Mouse (Mus musculus) megakaryocyte, embryonic 14.5 days (primary cell): Measurements from ENCODE around the gene Ly6g5b.

Experiments used
- FLI1 ChIP-seq: IDR thresholded peaks from 2 replicates; pipeline ENCODE4 v1.6.1; 2012; ENCODE audit warnings: low read length, inconsistent platforms, mixed read lengths
- GATA1 ChIP-seq: IDR thresholded peaks from 3 replicates; pipeline ENCODE4 v1.6.1; 2012; ENCODE audit warnings: mixed read lengths, low read length, inconsistent platforms, borderline replicate concordance

DNA sequence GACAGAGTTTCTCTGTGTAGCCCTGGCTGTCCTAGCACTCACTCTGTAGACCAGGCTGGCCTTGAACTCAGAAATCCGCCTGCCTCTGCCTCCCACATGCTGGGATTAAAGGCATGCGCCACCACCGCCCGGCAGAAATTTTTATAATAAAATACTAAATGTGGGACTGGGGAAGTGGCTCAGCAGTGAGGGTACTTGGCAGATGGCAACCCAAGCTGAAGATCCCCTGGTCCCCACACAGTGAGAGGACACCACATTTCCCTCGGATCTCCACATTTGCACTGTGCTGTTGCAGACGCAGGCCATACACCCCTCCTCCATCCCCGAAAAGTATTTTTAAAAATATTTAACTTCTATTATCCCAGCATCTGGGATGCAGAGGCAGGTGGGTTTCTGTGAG, 18.3 kb upstream of the Ly6g5b start:
- no peak for TF ChIP-seq GATA1
- no peak for TF ChIP-seq FLI1
